Mouse (Mus musculus) limb, embryonic 14.5 days (tissue): ENCODE measurements around the gene Gm8094. TPM values are rescaled to one million over a fixed set of nuclear protein-coding genes. Genes with fewer than 3 reads are reported as not detected.
"Not testable (repeated sequence)": the region's sequence is repeated elsewhere in the genome, so short reads cannot be mapped to it uniquely, and the experiment has no call there.

Source experiments
- ATAC-seq: fragments of 200-750 bp; cut with Nextera tagmentation; 2 replicates; pipeline ENCODE4 v1.8.0; 2017; ENCODE audit warnings: low read depth, moderate number of reproducible peaks, moderate TSS enrichment; ENCODE audit not compliant: low FRiP score
- DNase-seq: peaks from one replicate; pipeline ENCODE4 v3.0.0-alpha.2; 2015; ENCODE audit warnings: low spot score
- H3K27ac ChIP-seq: fragments of 300-500 bp; sonication (generic); replicated peaks from 2 replicates; pipeline ENCODE4 v1.5.1; 2014; ENCODE audit warnings: low read depth, mild to moderate bottlenecking, low read length, moderate library complexity, mixed read lengths
- H3K27me3 ChIP-seq: fragments of 300-500 bp; sonication (generic); 2 replicates; pipeline ENCODE4 v1.6.1; 2014; ENCODE audit warnings: low read length, mixed read lengths; ENCODE audit not compliant: control insufficient read depth, insufficient read depth
- H3K36me3 ChIP-seq: fragments of 300-500 bp; sonication (generic); 2 replicates; pipeline ENCODE4 v1.6.1; 2014; ENCODE audit warnings: mild to moderate bottlenecking, low read length, moderate library complexity, mixed read lengths; ENCODE audit not compliant: control insufficient read depth, insufficient read depth
- H3K4me1 ChIP-seq: fragments of 300-500 bp; sonication (generic); 2 replicates; pipeline ENCODE4 v1.6.1; 2014; ENCODE audit warnings: antibody characterized with exemption, low read length, mixed read lengths; ENCODE audit not compliant: control insufficient read depth, insufficient read depth
- H3K4me2 ChIP-seq: fragments of 300-500 bp; sonication (generic); replicated peaks from 2 replicates; pipeline ENCODE4 v1.6.1; 2014; ENCODE audit warnings: low read depth, mild to moderate bottlenecking, low read length, moderate library complexity; ENCODE audit not compliant: severe bottlenecking
- H3K4me3 ChIP-seq: fragments of 300-500 bp; sonication (generic); replicated peaks from 2 replicates; pipeline ENCODE4 v1.5.1; 2014; ENCODE audit warnings: low read length
- H3K9ac ChIP-seq: fragments of 300-500 bp; sonication (generic); 2 replicates; pipeline ENCODE4 v1.6.1; 2014; ENCODE audit warnings: mild to moderate bottlenecking, low read depth, low read length, moderate library complexity; ENCODE audit not compliant: severe bottlenecking
- H3K9me3 ChIP-seq: fragments of 300-500 bp; sonication (generic); 2 replicates; pipeline ENCODE4 v1.6.1; 2016; ENCODE audit warnings: low read length; ENCODE audit not compliant: control insufficient read depth
- WGBS: fragments of 180-500 bp; shearing (Covaris S2); extraction: QIAGEN DNeasy Blood & Tissue Kit; methylation state at CpG from one replicate; pipeline ENCODE4 v1.1.7; 2014; 5-methylcytosine and 5-hydroxymethylcytosine counted together
- polyA plus RNA-seq, 2 experiments: library from polyadenylated mRNA; depleted of rRNA in 1 of 2; stranded (reverse) in 1 of 2; unstranded in 1 of 2; fragments of >200 nt; fragmentation: Nextera tagmentation in 1 of 2; extraction: Ambion mirVana in 1 of 2; gene quantifications; 2 replicates each; pipeline versions ENCODE4 v1.2.1 to v1.2.3; 2012 to 2014

Gm8094 gene
- polyA plus RNA-seq (2012; rRNA removed): not detected in 2 replicates
- not detected in 2 replicates for polyA plus RNA-seq (2014; fragmentation: Nextera tagmentation; extraction: Ambion mirVana)

GRCm38 (mm10) chr14:43076543-43076942 lies at the start of gene Gm8094:
TSS of gene Gm8094 (minus strand) at chr14:43076643.
- not testable (repeated sequence) for DNase-seq, H3K27me3 ChIP-seq, H3K9me3 ChIP-seq, H3K9ac ChIP-seq, H3K4me2 ChIP-seq, H3K4me1 ChIP-seq, H3K36me3 ChIP-seq, H3K4me3 ChIP-seq, ATAC-seq, H3K27ac ChIP-seq
- 89% methylated on average over 2 of the region's 2 CpGs for WGBS

GRCm38 (mm10) chr14:43119673-43120072 lies 43.2 kb upstream of the Gm8094 start:
- not testable (repeated sequence) for H3K27ac ChIP-seq, H3K4me3 ChIP-seq, ATAC-seq, H3K9ac ChIP-seq, DNase-seq, H3K4me2 ChIP-seq, H3K27me3 ChIP-seq, H3K9me3 ChIP-seq, H3K36me3 ChIP-seq, H3K4me1 ChIP-seq
- WGBS: 77% methylated on average over 1 of the region's 3 CpGs

GRCm38 (mm10) chr14:43100301-43100700 lies 23.9 kb upstream of the Gm8094 start, which contains the start of gene Gm8104:
TSS of gene Gm8104 (plus strand) at chr14:43100601.
- not testable (repeated sequence) for H3K36me3 ChIP-seq, H3K9ac ChIP-seq, ATAC-seq, H3K4me2 ChIP-seq, H3K27me3 ChIP-seq, H3K9me3 ChIP-seq, H3K4me3 ChIP-seq, DNase-seq, H3K4me1 ChIP-seq, H3K27ac ChIP-seq
- 75% methylated on average over 3 of the region's 3 CpGs for WGBS

- H3K4me2 ChIP-seq, ATAC-seq, H3K9me3 ChIP-seq, DNase-seq, H3K36me3 ChIP-seq, H3K4me3 ChIP-seq, H3K27me3 ChIP-seq, H3K4me1 ChIP-seq, H3K9ac ChIP-seq, H3K27ac ChIP-seq: not testable (repeated sequence)
- 48% methylated on average over 1 of the region's 14 CpGs for WGBS
Observed at GRCm38 (mm10) chr14:43089103-43089919, 12.9 kb upstream of the Gm8094 start.

- not testable (repeated sequence) for H3K4me3 ChIP-seq, DNase-seq, H3K9ac ChIP-seq, H3K36me3 ChIP-seq, ATAC-seq, H3K4me1 ChIP-seq, H3K4me2 ChIP-seq, H3K9me3 ChIP-seq, H3K27me3 ChIP-seq, H3K27ac ChIP-seq
- WGBS: 86% methylated on average over 1 of the region's 1 CpGs
Observed at GRCm38 (mm10) chr14:43084936-43085730, 8.7 kb upstream of the Gm8094 start.

- H3K36me3 ChIP-seq, ATAC-seq, H3K4me3 ChIP-seq, H3K9ac ChIP-seq, H3K4me2 ChIP-seq, H3K9me3 ChIP-seq, H3K27ac ChIP-seq, H3K27me3 ChIP-seq, DNase-seq, H3K4me1 ChIP-seq: not testable (repeated sequence)
- WGBS: 70% methylated on average over 4 of the region's 4 CpGs
Observed at GRCm38 (mm10) chr14:43060179-43060578, 16.3 kb downstream of the Gm8094 start.

- H3K27ac ChIP-seq, H3K9me3 ChIP-seq, H3K36me3 ChIP-seq, ATAC-seq, H3K9ac ChIP-seq, H3K4me1 ChIP-seq, DNase-seq, H3K27me3 ChIP-seq, H3K4me2 ChIP-seq, H3K4me3 ChIP-seq: not testable (repeated sequence)
- 82% methylated on average over 3 of the region's 3 CpGs for WGBS
Observed at GRCm38 (mm10) chr14:43058063-43058462, 18.4 kb downstream of the Gm8094 start.
